Mouse (Mus musculus): ENCODE data around the gene Nkx2-5. TPM values are rescaled to one million over a fixed set of nuclear protein-coding genes. Genes with fewer than 3 reads are reported as not detected.
A peak's percentile ranks its signal among the peaks of the same experiment; 100 is the strongest.

Gene Nkx2-5
- not detected for total RNA-seq (2021)
- long read RNA-seq, experiment 1: 0 reads
- long read RNA-seq, experiment 2: 0 reads

- no peak for DNase-seq (ENCODE audit: low spot score in 2 of 2)
- intact Hi-C loops (cut with DNase I): no loop called here
Measured at GRCm38 (mm10) chr17:26844909-26845148, at the start of gene Nkx2-5. Gene Nkx2-5, minus strand, starts transcription at chr17:26845009.

GRCm38 (mm10) chr17:26894342-26894741 is 49.5 kb upstream of the Nkx2-5 start:
- intact Hi-C loops (cut with DNase I): no loop called here
- peak; percentile 52 to 86 for DNase-seq (ENCODE audit: low spot score in 2 of 2)

GRCm38 (mm10) chr17:26893492-26893891 is 48.7 kb upstream of the Nkx2-5 start:
- DNase-seq (ENCODE audit: low spot score in 2 of 2): no peak
- intact Hi-C loops (cut with DNase I): no loop called here

GRCm38 (mm10) chr17:26892635-26893375 is 48.0 kb upstream of the Nkx2-5 start:
- no peak for DNase-seq (ENCODE audit: low spot score in 2 of 2)
- intact Hi-C loops (cut with DNase I): no loop called here

GRCm38 (mm10) chr17:26887926-26888325 is 43.1 kb upstream of the Nkx2-5 start:
- DNase-seq (ENCODE audit: low spot score in 2 of 2): no peak
- intact Hi-C loops (cut with DNase I): loop anchor here (2.0 to 5.0 kb wide), 3 partner anchors 93 to 421 kb away; partner anchors contain the start of gene Atp6v0e

GRCm38 (mm10) chr17:26886047-26886749 is 41.4 kb upstream of the Nkx2-5 start:
- intact Hi-C loops (cut with DNase I): loop anchor here (2.0 to 5.0 kb wide), 3 partner anchors 91 to 419 kb away; partner anchors contain the start of gene Atp6v0e
- DNase-seq (ENCODE audit: low spot score in 2 of 2): peak; percentile 88 to 89

- peak; percentile 62 to 68 for DNase-seq (ENCODE audit: low spot score in 2 of 2)
- intact Hi-C loops (cut with DNase I): loop anchor here (5.0 kb wide), 2 partner anchors 223 to 418 kb away; partner anchors contain the start of gene Atp6v0e
Measured at GRCm38 (mm10) chr17:26884995-26885926, 40.5 kb upstream of the Nkx2-5 start.

- intact Hi-C loops (cut with DNase I): no loop called here
- no peak for DNase-seq (ENCODE audit: low spot score in 2 of 2)
Measured at GRCm38 (mm10) chr17:26883585-26883984, 38.8 kb upstream of the Nkx2-5 start.

GRCm38 (mm10) chr17:26882706-26883105 is 37.9 kb upstream of the Nkx2-5 start:
- intact Hi-C loops (cut with DNase I): no loop called here
- no peak for DNase-seq (ENCODE audit: low spot score in 2 of 2)

- intact Hi-C loops (cut with DNase I): no loop called here
Measured at GRCm38 (mm10) chr17:26879235-26879634, 34.4 kb upstream of the Nkx2-5 start.

GRCm38 (mm10) chr17:26877927-26878326 is 33.1 kb upstream of the Nkx2-5 start:
- intact Hi-C loops (cut with DNase I): no loop called here

More at GRCm38 (mm10) chr17:26879235-26879634, 34.4 kb upstream of the Nkx2-5 start:
- DNase-seq (ENCODE audit: low spot score in 2 of 2): no peak

GRCm38 (mm10) chr17:26874542-26874941 is 29.7 kb upstream of the Nkx2-5 start:
- no peak for DNase-seq (ENCODE audit: low spot score in 2 of 2)
- intact Hi-C loops (cut with DNase I): no loop called here

More at GRCm38 (mm10) chr17:26877927-26878326, 33.1 kb upstream of the Nkx2-5 start:
- no peak for DNase-seq (ENCODE audit: low spot score in 2 of 2)

- intact Hi-C loops (cut with DNase I): no loop called here
- DNase-seq (ENCODE audit: low spot score in 2 of 2): no peak
Measured at GRCm38 (mm10) chr17:26873502-26873901, 28.7 kb upstream of the Nkx2-5 start.

- intact Hi-C loops (cut with DNase I): no loop called here
- no peak for DNase-seq (ENCODE audit: low spot score in 2 of 2)
Measured at GRCm38 (mm10) chr17:26872870-26873269, 28.1 kb upstream of the Nkx2-5 start.

- DNase-seq (ENCODE audit: low spot score in 2 of 2): no peak
- intact Hi-C loops (cut with DNase I): loop anchor here (5.0 kb wide), 1 partner anchor 41 kb away; no protein-coding TSS in a partner anchor
Measured at GRCm38 (mm10) chr17:26868756-26869155, 23.9 kb upstream of the Nkx2-5 start.

GRCm38 (mm10) chr17:26865156-26865555 is 20.3 kb upstream of the Nkx2-5 start:
- DNase-seq (ENCODE audit: low spot score in 2 of 2): no peak
- intact Hi-C loops (cut with DNase I): loop anchor here (5.0 kb wide), 1 partner anchor 38 kb away; no protein-coding TSS in a partner anchor

- no peak for DNase-seq (ENCODE audit: low spot score in 2 of 2)
- intact Hi-C loops (cut with DNase I): no loop called here
Measured at GRCm38 (mm10) chr17:26864343-26864742, 19.5 kb upstream of the Nkx2-5 start.

- no peak for DNase-seq (ENCODE audit: low spot score in 2 of 2)
- intact Hi-C loops (cut with DNase I): no loop called here
Measured at GRCm38 (mm10) chr17:26861793-26862192, 17.0 kb upstream of the Nkx2-5 start.

- DNase-seq (ENCODE audit: low spot score in 2 of 2): no peak
- intact Hi-C loops (cut with DNase I): no loop called here
Measured at GRCm38 (mm10) chr17:26861383-26861782, 16.6 kb upstream of the Nkx2-5 start.

- DNase-seq (ENCODE audit: low spot score in 2 of 2): no peak
- intact Hi-C loops (cut with DNase I): no loop called here
Measured at GRCm38 (mm10) chr17:26860906-26861305, 16.1 kb upstream of the Nkx2-5 start.
